ENCODE assay signal across 28 mouse cellular contexts in the genomic region with DNA sequence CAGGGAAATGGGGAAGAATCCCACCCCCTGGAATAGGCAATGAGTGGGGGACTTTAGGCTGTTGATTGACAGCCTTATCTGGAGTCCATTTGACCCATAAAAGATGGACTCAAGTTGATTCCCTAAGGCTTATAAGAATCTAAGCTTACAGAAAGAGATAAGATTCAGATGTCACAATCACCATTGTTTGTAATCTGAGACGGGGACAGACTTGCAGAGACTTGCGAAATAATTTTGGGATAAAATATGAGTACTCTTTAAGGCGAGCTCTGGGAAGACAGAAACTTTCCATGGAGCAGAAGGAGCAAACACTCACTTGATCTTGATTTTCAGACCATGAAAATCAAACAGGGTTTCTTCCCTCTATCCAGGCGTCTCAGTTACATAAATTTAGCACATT. TPM values are rescaled to one million over a fixed set of nuclear protein-coding genes. Genes with fewer than 3 reads are reported as not detected.
DNase-seq lines count a peak whose midpoint lies in the region; ATAC-seq and TF ChIP-seq lines count a peak whose summit lies in the region.
"Had no signal": no experiment of that assay in that cellular context is flagged by ENCODE, and none has a peak within 500 bp of the region (broad histone marks: within the 10 kb centered on the region; RNA-seq: fewer than 3 reads in every experiment).

No protein-coding gene starts in this region.

- WGBS in kidney, postnatal 0 days, result 59% methylated on average over 4 of the region's 4 CpGs
- 33% methylated on average over 4 of the region's 4 CpGs for WGBS in lung, embryonic 16.5 days
- WGBS in lung, adult 2 months, result 46% methylated on average over 4 of the region's 4 CpGs
- 65% methylated on average over 4 of the region's 4 CpGs for WGBS in intestine, postnatal 0 days

- no peak overlapping the region for H3K9ac ChIP-seq in kidney, postnatal 0 days (ENCODE audit: low read depth, low read length)
- no peak overlapping the region for H3K9ac ChIP-seq in lung, embryonic 16.5 days (ENCODE audit: low read length)
- no peak overlapping the region for H3K9ac ChIP-seq in intestine, postnatal 0 days (ENCODE audit: low read depth, low read length)
- H3K9ac ChIP-seq: embryonic facial prominence, embryonic 13.5 days; heart, embryonic 13.5 days; hindbrain, embryonic 14.5 days had no signal

- H3K79me3 ChIP-seq in C2C12 (ENCODE audit: low read depth), result no peaks in the 10 kb centered on the region

- no peak overlapping the region for H3ac ChIP-seq in C2C12 (ENCODE audit: control insufficient read depth, insufficient read length, low read depth)
- H3ac ChIP-seq in myocyte (ENCODE audit: control insufficient read depth, insufficient read length), result no peak overlapping the region

- DNase-seq in kidney, postnatal 0 days (ENCODE audit: low spot score), result peak; percentile 25
- no peak for DNase-seq in kidney, postnatal 4 days
- DNase-seq in lung, adult 2 months, result no peak
- DNase-seq in gastrocnemius, adult 8-10 months (ENCODE audit: low spot score in 2 of 2), result no peak
- DNase-seq: adrenal gland, adult 8-10 months; adrenal gland, postnatal 25 days; cerebellum, adult 11-12 months; cerebellum, adult 8-10 months; cerebellum, postnatal 10 days; cerebellum, postnatal 36 days; embryo, embryonic 11 days; gastrocnemius, postnatal 10 days; gastrocnemius, postnatal 36 days; heart, adult 2 months; heart, postnatal 14 days; heart, postnatal 4 days had no signal

- TF ChIP-seq POLR2A in lung, adult 2 months (IDR thresholded peaks at IDR 0.05; ENCODE audit: borderline replicate concordance, extremely low read depth, low read depth, low read length), result no peak
- no peak for TF ChIP-seq POLR2A in myocyte (IDR thresholded peaks at IDR 0.05; ENCODE audit: insufficient read length, low read depth)

- no peaks in the 10 kb centered on the region for H3K36me3 ChIP-seq in kidney, postnatal 0 days (ENCODE audit: insufficient read depth, low read length)
- H3K36me3 ChIP-seq in lung, embryonic 16.5 days (ENCODE audit: control insufficient read depth, insufficient read depth, low read length), result no peaks in the 10 kb centered on the region
- H3K36me3 ChIP-seq in C2C12 (ENCODE audit: control insufficient read depth, insufficient read depth) (no peaks in the 10 kb centered on the region), myocyte (ENCODE audit: control insufficient read depth, insufficient read depth) (no peaks in the 10 kb centered on the region)
- H3K36me3 ChIP-seq in intestine, postnatal 0 days (ENCODE audit: control insufficient read depth, insufficient read depth), result no peaks in the 10 kb centered on the region
- H3K36me3 ChIP-seq: embryonic facial prominence, embryonic 10.5 days; embryonic facial prominence, embryonic 13.5 days; heart, embryonic 10.5 days; heart, embryonic 13.5 days had no signal

- H3K27ac ChIP-seq in kidney, postnatal 0 days, result no peak overlapping the region
- H3K27ac ChIP-seq in lung, embryonic 16.5 days (ENCODE audit: low read length), result no peak overlapping the region
- no peak overlapping the region for H3K27ac ChIP-seq in intestine, postnatal 0 days (ENCODE audit: low read depth, low read length)
- H3K27ac ChIP-seq: embryonic facial prominence, embryonic 10.5 days; embryonic facial prominence, embryonic 13.5 days; heart, adult 2 months; heart, embryonic 10.5 days; heart, embryonic 13.5 days; hindbrain, embryonic 14.5 days; hindbrain, postnatal 0 days had no signal

- H3K4me2 ChIP-seq in kidney, postnatal 0 days (ENCODE audit: low read length), result no peak overlapping the region
- H3K4me2 ChIP-seq in lung, embryonic 16.5 days (ENCODE audit: low read depth, low read length), result no peak overlapping the region
- peak overlapping the region; percentile 16 for H3K4me2 ChIP-seq in myocyte (ENCODE audit: low read depth)
- no peak overlapping the region for H3K4me2 ChIP-seq in intestine, postnatal 0 days (replicated peaks; ENCODE audit: low read depth)
- H3K4me2 ChIP-seq: embryonic facial prominence, embryonic 13.5 days; heart, embryonic 13.5 days; hindbrain, embryonic 14.5 days had no signal

- TF ChIP-seq CTCF in kidney, postnatal 0 days (IDR thresholded peaks at IDR 0.05; ENCODE audit: low read depth), result no peak
- no peak for TF ChIP-seq CTCF in lung, adult 2 months (IDR thresholded peaks at IDR 0.05; ENCODE audit: insufficient read depth, low read length)
- no peak for TF ChIP-seq CTCF in C2C12 (IDR thresholded peaks at IDR 0.05; ENCODE audit: control insufficient read depth, insufficient read depth, insufficient read length)
- TF ChIP-seq CTCF in intestine, postnatal 0 days (IDR thresholded peaks at IDR 0.05; ENCODE audit: low read depth), result no peak

- no peaks in the 10 kb centered on the region for H3K79me2 ChIP-seq in C2C12 (ENCODE audit: control insufficient read depth, insufficient read depth)
- H3K79me2 ChIP-seq in myocyte (ENCODE audit: control insufficient read depth, insufficient read depth), result no peaks in the 10 kb centered on the region

- H3K9me3 ChIP-seq in kidney, postnatal 0 days (replicated peaks; ENCODE audit: low read length), result no peaks in the 10 kb centered on the region
- H3K9me3 ChIP-seq in lung, embryonic 16.5 days (ENCODE audit: control insufficient read depth, low read length), result no peaks in the 10 kb centered on the region
- no peaks in the 10 kb centered on the region for H3K9me3 ChIP-seq in intestine, postnatal 0 days (ENCODE audit: control insufficient read depth)
- H3K9me3 ChIP-seq: embryonic facial prominence, embryonic 10.5 days; embryonic facial prominence, embryonic 13.5 days; heart, embryonic 10.5 days; heart, embryonic 13.5 days had no signal

- H3K4me3 ChIP-seq in kidney, postnatal 0 days (replicated peaks; ENCODE audit: low read depth, low read length), result no peak overlapping the region
- no peak overlapping the region for H3K4me3 ChIP-seq in lung, embryonic 16.5 days (ENCODE audit: low read length)
- no peak overlapping the region for H3K4me3 ChIP-seq in lung, adult 2 months (replicated peaks; ENCODE audit: extremely low read depth, low read depth, low read length)
- H3K4me3 ChIP-seq in C2C12 (ENCODE audit: insufficient read depth, poor library complexity, severe bottlenecking), result no peak overlapping the region
- no peak overlapping the region for H3K4me3 ChIP-seq in myocyte
- no peak overlapping the region for H3K4me3 ChIP-seq in intestine, postnatal 0 days (ENCODE audit: low read depth, low read length)
- H3K4me3 ChIP-seq: embryonic facial prominence, embryonic 10.5 days; embryonic facial prominence, embryonic 13.5 days; heart, adult 2 months; heart, embryonic 10.5 days; heart, embryonic 13.5 days had no signal

- no peaks in the 10 kb centered on the region for H3K27me3 ChIP-seq in kidney, postnatal 0 days (ENCODE audit: insufficient read depth, low read length)
- no peaks in the 10 kb centered on the region for H3K27me3 ChIP-seq in lung, embryonic 16.5 days (ENCODE audit: control insufficient read depth, insufficient read depth, low read depth, low read length)
- no peaks in the 10 kb centered on the region for H3K27me3 ChIP-seq in C2C12 (ENCODE audit: control insufficient read depth, insufficient read depth, insufficient read length)
- H3K27me3 ChIP-seq in myocyte (ENCODE audit: control insufficient read depth, insufficient read depth, insufficient read length), result no peaks in the 10 kb centered on the region
- H3K27me3 ChIP-seq in intestine, postnatal 0 days (replicated peaks; ENCODE audit: control insufficient read depth, insufficient read depth, low read length), result no peaks in the 10 kb centered on the region

- no peaks in the 10 kb centered on the region for H3K4me1 ChIP-seq in kidney, postnatal 0 days (replicated peaks; ENCODE audit: insufficient read depth, low read length)
- no peaks in the 10 kb centered on the region for H3K4me1 ChIP-seq in lung, embryonic 16.5 days (replicated peaks; ENCODE audit: control insufficient read depth, insufficient read depth, low read length)
- H3K4me1 ChIP-seq in lung, adult 2 months (ENCODE audit: control insufficient read depth, insufficient read depth, low read length), result no peaks in the 10 kb centered on the region
- no peaks in the 10 kb centered on the region for H3K4me1 ChIP-seq in intestine, postnatal 0 days (replicated peaks; ENCODE audit: control insufficient read depth, insufficient read depth, low read length)
- H3K4me1 ChIP-seq: embryonic facial prominence, embryonic 10.5 days; embryonic facial prominence, embryonic 13.5 days; heart, embryonic 10.5 days; heart, embryonic 13.5 days had no signal

- ATAC-seq in kidney, postnatal 0 days (replicated peaks; ENCODE audit: low FRiP score, low read depth), result no peak
- ATAC-seq in lung, embryonic 16.5 days (ENCODE audit: low read depth), result peak; percentile 56; the same call in 1 of the 2 replicates
- no peak for ATAC-seq in intestine, postnatal 0 days
- ATAC-seq: forebrain, embryonic 14.5 days; hindbrain, postnatal 0 days; inflammation-experienced regulatory T-cells, adult 6 months had no signal

RNA-seq across cellular contexts. Expression of a gene that starts 7.5 kb away (rescaled TPM):
- polyA plus RNA-seq in kidney, postnatal 0 days (2015; fragmentation: Nextera tagmentation; extraction: Ambion mirVana), result 1,008 and 1,013 TPM in 2 replicates
- 889 and 930 TPM in 2 replicates for polyA plus RNA-seq in lung, embryonic 16.5 days (2015; fragmentation: Nextera tagmentation; extraction: Ambion mirVana)
- 43.5 and 67.9 TPM in 2 replicates for polyA plus RNA-seq in lung, adult 2 months (2012; rRNA removed)
- polyA plus RNA-seq in C2C12 (2012; fragmentation: generic; extraction: Trizol) (384 TPM), myocyte (2012; fragmentation: generic; extraction: Trizol) (176 TPM)
- total RNA-seq in gastrocnemius, adult 8-10 months (2022), result 100 to 1,000 TPM; 138 to 163 (median 141) TPM
- 404 and 414 TPM in 2 replicates for polyA plus RNA-seq in intestine, postnatal 0 days (2015; fragmentation: Nextera tagmentation; extraction: Ambion mirVana)

RNA-seq across cellular contexts. Expression of a gene that starts 20.7 kb away (rescaled TPM):
- polyA plus RNA-seq in kidney, postnatal 0 days (2015; fragmentation: Nextera tagmentation; extraction: Ambion mirVana), result 74.6 and 94.9 TPM in 2 replicates
- 158 and 165 TPM in 2 replicates for polyA plus RNA-seq in lung, embryonic 16.5 days (2015; fragmentation: Nextera tagmentation; extraction: Ambion mirVana)
- polyA plus RNA-seq in lung, adult 2 months (2012; rRNA removed), result 32.8 and 41.8 TPM in 2 replicates
- polyA plus RNA-seq in C2C12 (2012; fragmentation: generic; extraction: Trizol), result 110 TPM
- 41.1 TPM for polyA plus RNA-seq in myocyte (2012; fragmentation: generic; extraction: Trizol)
- 10 to 100 TPM; 16.6 to 21.7 (median 20.9) TPM for total RNA-seq in gastrocnemius, adult 8-10 months (2022)
- polyA plus RNA-seq in intestine, postnatal 0 days (2015; fragmentation: Nextera tagmentation; extraction: Ambion mirVana), result 30.4 and 31.5 TPM in 2 replicates

RNA-seq across cellular contexts. Expression of a gene that starts 29.4 kb away (rescaled TPM):
- polyA plus RNA-seq in kidney, postnatal 0 days (2015; fragmentation: Nextera tagmentation; extraction: Ambion mirVana), result 251 and 271 TPM in 2 replicates
- 460 and 462 TPM in 2 replicates for polyA plus RNA-seq in lung, embryonic 16.5 days (2015; fragmentation: Nextera tagmentation; extraction: Ambion mirVana)
- polyA plus RNA-seq in lung, adult 2 months (2012; rRNA removed), result 114 and 147 TPM in 2 replicates
- 320 TPM for polyA plus RNA-seq in C2C12 (2012; fragmentation: generic; extraction: Trizol)
- 386 TPM for polyA plus RNA-seq in myocyte (2012; fragmentation: generic; extraction: Trizol)
- 10 to 100 TPM; 64.3 to 70.0 (median 66.3) TPM for total RNA-seq in gastrocnemius, adult 8-10 months (2022)
- 255 and 263 TPM in 2 replicates for polyA plus RNA-seq in intestine, postnatal 0 days (2015; fragmentation: Nextera tagmentation; extraction: Ambion mirVana)

RNA-seq across cellular contexts. Expression of a gene that starts 51.9 kb away (rescaled TPM):
- 90.6 and 94.3 TPM in 2 replicates for polyA plus RNA-seq in kidney, postnatal 0 days (2015; fragmentation: Nextera tagmentation; extraction: Ambion mirVana)
- 71.0 and 74.7 TPM in 2 replicates for polyA plus RNA-seq in lung, embryonic 16.5 days (2015; fragmentation: Nextera tagmentation; extraction: Ambion mirVana)
- 47.1 and 54.9 TPM in 2 replicates for polyA plus RNA-seq in lung, adult 2 months (2012; rRNA removed)
- polyA plus RNA-seq in C2C12 (2012; fragmentation: generic; extraction: Trizol), result 109 TPM
- polyA plus RNA-seq in myocyte (2012; fragmentation: generic; extraction: Trizol), result 64.0 TPM
- 1 to 10 TPM; 5.4 to 7.4 (median 6.6) TPM for total RNA-seq in gastrocnemius, adult 8-10 months (2022)
- polyA plus RNA-seq in intestine, postnatal 0 days (2015; fragmentation: Nextera tagmentation; extraction: Ambion mirVana), result 189 and 194 TPM in 2 replicates
